Mouse (Mus musculus): ENCODE results near the gene Apol9b. TPM values are rescaled to one million over a fixed set of nuclear protein-coding genes. Genes with fewer than 3 reads are reported as not detected.

Gene Apol9b
- polyA plus RNA-seq, 1 experiment from 2014 or later: not detected

- Histone ChIP-seq H3K27me3 (ENCODE audit: control insufficient read depth, insufficient read depth, low read length) (no peaks in the 10 kb centered on the region), H3K4me3 (ENCODE audit: low read depth, low read length) (no peak overlapping the region), H3K9ac (ENCODE audit: low read length) (no peak overlapping the region), H3K9me3 (ENCODE audit: control insufficient read depth, low read length) (no peaks in the 10 kb centered on the region), H3K27ac (replicated peaks; ENCODE audit: low read depth, low read length) (no peak overlapping the region), H3K4me2 (ENCODE audit: low read depth, severe bottlenecking) (no peak overlapping the region), H3K4me1 (ENCODE audit: control insufficient read depth, insufficient read depth, low read length) (no peaks in the 10 kb centered on the region), H3K36me3 (ENCODE audit: control insufficient read depth, insufficient read depth, low read length) (peaks cover 33% of the 10 kb centered on the region; the same call in 1 of the 2 replicates)
- DNase-seq (ENCODE audit: low spot score) (no peak), ATAC-seq (ENCODE audit: insufficient number of reproducible peaks, low FRiP score, low TSS enrichment, low read depth) (no peak)
- WGBS: 91% methylated on average over 16 of the region's 16 CpGs
Observed at GRCm38 (mm10) chr15:77763050-77763449, 34.2 kb downstream of the Apol9b start.

GRCm38 (mm10) chr15:77763702-77764101 is 34.9 kb downstream of the Apol9b start:
- Histone ChIP-seq H3K9me3 (ENCODE audit: control insufficient read depth, low read length) (no peaks in the 10 kb centered on the region), H3K27ac (replicated peaks; ENCODE audit: low read depth, low read length) (no peak overlapping the region), H3K9ac (ENCODE audit: low read length) (no peak overlapping the region), H3K4me1 (ENCODE audit: control insufficient read depth, insufficient read depth, low read length) (no peaks in the 10 kb centered on the region), H3K4me2 (ENCODE audit: low read depth, severe bottlenecking) (no peak overlapping the region), H3K36me3 (ENCODE audit: control insufficient read depth, insufficient read depth, low read length) (peaks cover 34% of the 10 kb centered on the region; the same call in 1 of the 2 replicates), H3K4me3 (ENCODE audit: low read depth, low read length) (no peak overlapping the region), H3K27me3 (ENCODE audit: control insufficient read depth, insufficient read depth, low read length) (no peaks in the 10 kb centered on the region)
- DNase-seq (ENCODE audit: low spot score): no peak
- whole genome bisulfite sequencing: 95% methylated on average over 11 of the region's 11 CpGs
- ATAC-seq (ENCODE audit: insufficient number of reproducible peaks, low FRiP score, low TSS enrichment, low read depth): no peak

DNA sequence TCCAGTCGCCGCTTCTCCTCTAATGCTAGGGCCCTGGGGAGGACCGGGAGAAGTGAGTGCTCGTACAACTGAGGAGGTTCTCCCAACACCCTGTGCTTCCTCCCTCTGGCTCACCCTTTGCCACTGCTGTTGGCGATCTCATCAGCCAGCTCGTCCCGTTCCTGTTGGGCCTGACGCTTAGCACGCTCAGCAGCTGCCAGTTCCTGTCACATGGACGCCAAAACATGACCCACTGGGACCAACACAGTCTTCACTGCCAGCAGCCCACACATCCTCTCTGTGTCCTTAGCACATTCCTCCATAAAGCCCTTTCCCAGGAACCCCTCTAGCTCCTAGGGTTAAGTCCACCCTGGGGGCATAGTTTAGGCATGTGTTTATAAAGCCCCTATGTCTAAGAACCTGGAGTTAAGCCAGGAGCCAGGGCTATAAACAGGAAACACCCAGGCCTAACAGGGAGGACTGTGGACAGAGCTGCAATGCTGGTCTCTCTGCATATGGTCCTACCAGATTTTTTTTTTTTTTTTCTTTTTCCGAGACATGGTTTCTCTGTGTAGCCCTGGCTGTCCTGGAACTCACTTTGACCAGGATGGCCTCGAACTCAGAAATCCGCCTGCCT is 35.7 kb downstream of the Apol9b start:
- H3K9me3 ChIP-seq (ENCODE audit: control insufficient read depth, low read length): no peaks in the 10 kb centered on the region
- ATAC-seq (ENCODE audit: insufficient number of reproducible peaks, low FRiP score, low TSS enrichment, low read depth) (no peak), DNase-seq (ENCODE audit: low spot score) (no peak)
- H3K36me3 ChIP-seq (ENCODE audit: control insufficient read depth, insufficient read depth, low read length): peaks cover 42% of the 10 kb centered on the region
- H3K4me1 ChIP-seq (ENCODE audit: control insufficient read depth, insufficient read depth, low read length): no peaks in the 10 kb centered on the region
- WGBS: 89% methylated on average over 13 of the region's 13 CpGs
- H3K4me2 ChIP-seq (ENCODE audit: low read depth, severe bottlenecking): no peak overlapping the region
- no peaks in the 10 kb centered on the region for H3K27me3 ChIP-seq (ENCODE audit: control insufficient read depth, insufficient read depth, low read length)
- no peak overlapping the region for H3K27ac ChIP-seq (replicated peaks; ENCODE audit: low read depth, low read length)
- no peak overlapping the region for H3K4me3 ChIP-seq (ENCODE audit: low read depth, low read length)
- no peak overlapping the region for H3K9ac ChIP-seq (ENCODE audit: low read length)

DNA sequence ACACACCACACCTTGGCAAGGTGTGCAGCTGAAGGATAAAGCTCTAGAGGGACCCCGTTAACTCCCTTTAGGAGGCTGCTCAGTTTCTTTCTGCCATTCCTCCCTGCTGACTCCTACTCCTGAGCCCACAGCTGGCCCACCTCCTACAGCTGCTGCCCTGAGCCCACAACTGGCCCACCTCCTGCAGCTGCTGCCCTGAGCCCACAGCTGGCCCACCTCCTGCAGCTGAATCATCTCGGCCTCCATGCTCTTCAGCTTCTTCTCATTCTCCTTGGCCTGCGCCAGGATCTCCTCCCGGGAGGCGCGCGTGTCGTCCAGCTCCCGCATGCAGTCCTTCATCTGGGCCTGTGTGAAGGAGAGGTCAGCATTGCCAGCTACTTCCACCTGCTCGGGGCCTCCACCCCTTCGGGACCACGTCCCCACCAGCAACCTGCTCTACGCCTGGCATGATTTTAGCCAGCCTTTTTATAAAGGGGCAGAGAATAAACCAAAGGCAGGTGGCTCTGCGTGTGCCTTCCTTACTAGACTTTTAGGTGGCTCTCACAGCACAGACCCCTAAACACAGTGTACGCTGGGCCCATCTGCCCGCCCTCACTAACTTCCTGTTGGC is 36.8 kb downstream of the Apol9b start:
- no peak overlapping the region for H3K9ac ChIP-seq (ENCODE audit: low read length)
- DNase-seq (ENCODE audit: low spot score) (no peak), ATAC-seq (ENCODE audit: insufficient number of reproducible peaks, low FRiP score, low TSS enrichment, low read depth) (no peak)
- no peaks in the 10 kb centered on the region for H3K9me3 ChIP-seq (ENCODE audit: control insufficient read depth, low read length)
- no peaks in the 10 kb centered on the region for H3K27me3 ChIP-seq (ENCODE audit: control insufficient read depth, insufficient read depth, low read length)
- no peak overlapping the region for H3K4me2 ChIP-seq (ENCODE audit: low read depth, severe bottlenecking)
- no peaks in the 10 kb centered on the region for H3K4me1 ChIP-seq (ENCODE audit: control insufficient read depth, insufficient read depth, low read length)
- H3K27ac ChIP-seq (replicated peaks; ENCODE audit: low read depth, low read length): no peak overlapping the region
- H3K4me3 ChIP-seq (ENCODE audit: low read depth, low read length): no peak overlapping the region
- H3K36me3 ChIP-seq (ENCODE audit: control insufficient read depth, insufficient read depth, low read length): peaks cover 46% of the 10 kb centered on the region
- WGBS: 94% methylated on average over 16 of the region's 16 CpGs

- Histone ChIP-seq H3K36me3 (ENCODE audit: control insufficient read depth, insufficient read depth, low read length) (peaks cover 49% of the 10 kb centered on the region), H3K4me2 (ENCODE audit: low read depth, severe bottlenecking) (no peak overlapping the region), H3K27me3 (ENCODE audit: control insufficient read depth, insufficient read depth, low read length) (no peaks in the 10 kb centered on the region), H3K27ac (replicated peaks; ENCODE audit: low read depth, low read length) (no peak overlapping the region), H3K9ac (ENCODE audit: low read length) (no peak overlapping the region), H3K4me1 (ENCODE audit: control insufficient read depth, insufficient read depth, low read length) (no peaks in the 10 kb centered on the region), H3K9me3 (ENCODE audit: control insufficient read depth, low read length) (no peaks in the 10 kb centered on the region), H3K4me3 (ENCODE audit: low read depth, low read length) (no peak overlapping the region)
- DNase-seq (ENCODE audit: low spot score): no peak
- WGBS: 90% methylated on average over 11 of the region's 11 CpGs
- no peak for ATAC-seq (ENCODE audit: insufficient number of reproducible peaks, low FRiP score, low TSS enrichment, low read depth)
Observed at GRCm38 (mm10) chr15:77766981-77767380, 38.1 kb downstream of the Apol9b start.

DNA sequence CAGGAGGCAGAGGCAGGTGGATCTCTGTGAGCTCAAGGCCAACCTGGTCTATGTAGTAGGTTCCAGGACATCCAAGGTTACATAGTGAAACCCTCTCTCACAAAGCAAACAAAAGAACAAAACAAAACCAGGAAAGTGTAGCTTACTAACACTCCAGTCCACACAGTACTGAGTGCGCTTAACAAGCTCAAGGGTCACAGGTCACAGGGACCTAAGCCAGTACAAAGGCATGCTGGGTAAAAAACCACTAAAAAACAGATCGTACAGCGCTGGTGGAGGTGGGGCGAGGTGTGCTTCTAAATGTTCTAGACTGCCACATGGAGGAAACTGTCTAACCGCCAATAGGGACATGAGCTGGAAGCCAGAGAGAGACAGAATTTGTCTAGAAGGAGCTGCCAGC is 41.5 kb downstream of the Apol9b start:
- H3K27ac ChIP-seq (replicated peaks; ENCODE audit: low read depth, low read length): no peak overlapping the region
- no peak for ATAC-seq (ENCODE audit: insufficient number of reproducible peaks, low FRiP score, low TSS enrichment, low read depth)
- DNase-seq (ENCODE audit: low spot score): no peak
- no peak overlapping the region for H3K4me3 ChIP-seq (ENCODE audit: low read depth, low read length)
- H3K36me3 ChIP-seq (ENCODE audit: control insufficient read depth, insufficient read depth, low read length): peaks cover 57% of the 10 kb centered on the region
- H3K4me1 ChIP-seq (ENCODE audit: control insufficient read depth, insufficient read depth, low read length): no peaks in the 10 kb centered on the region
- H3K4me2 ChIP-seq (ENCODE audit: low read depth, severe bottlenecking): no peak overlapping the region
- H3K27me3 ChIP-seq (ENCODE audit: control insufficient read depth, insufficient read depth, low read length): no peaks in the 10 kb centered on the region
- no peaks in the 10 kb centered on the region for H3K9me3 ChIP-seq (ENCODE audit: control insufficient read depth, low read length)
- H3K9ac ChIP-seq (ENCODE audit: low read length): no peak overlapping the region
- WGBS: 94% methylated on average over 5 of the region's 5 CpGs

DNA sequence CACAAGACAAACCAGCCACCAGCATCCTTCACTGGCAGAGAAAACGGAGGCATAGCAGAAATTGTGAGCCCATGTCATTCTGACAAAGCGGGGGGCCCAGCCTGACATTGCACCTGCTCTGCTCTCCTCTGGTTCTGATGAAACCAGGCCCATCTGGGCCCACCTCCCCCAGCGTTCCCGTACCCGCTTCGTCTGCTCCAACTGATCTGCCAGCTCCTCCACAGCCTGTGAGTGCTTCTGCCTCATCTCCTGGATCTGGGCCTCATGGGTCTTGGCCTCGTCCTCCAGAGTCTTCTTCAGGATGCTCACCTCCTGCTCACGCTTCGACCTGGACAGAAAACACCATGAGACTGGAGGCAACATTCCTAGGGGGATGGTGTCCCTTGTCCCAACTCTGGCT is 42.1 kb downstream of the Apol9b start:
- DNase-seq (ENCODE audit: low spot score) (no peak), ATAC-seq (ENCODE audit: insufficient number of reproducible peaks, low FRiP score, low TSS enrichment, low read depth) (no peak)
- Histone ChIP-seq H3K27me3 (ENCODE audit: control insufficient read depth, insufficient read depth, low read length) (no peaks in the 10 kb centered on the region), H3K4me1 (ENCODE audit: control insufficient read depth, insufficient read depth, low read length) (no peaks in the 10 kb centered on the region), H3K4me3 (ENCODE audit: low read depth, low read length) (no peak overlapping the region), H3K4me2 (ENCODE audit: low read depth, severe bottlenecking) (no peak overlapping the region), H3K9ac (ENCODE audit: low read length) (no peak overlapping the region), H3K9me3 (ENCODE audit: control insufficient read depth, low read length) (no peaks in the 10 kb centered on the region), H3K27ac (replicated peaks; ENCODE audit: low read depth, low read length) (no peak overlapping the region), H3K36me3 (ENCODE audit: control insufficient read depth, insufficient read depth, low read length) (peaks cover 62% of the 10 kb centered on the region)
- 90% methylated on average over 9 of the region's 9 CpGs for WGBS

- no peak for DNase-seq (ENCODE audit: low spot score)
- Histone ChIP-seq H3K27ac (replicated peaks; ENCODE audit: low read depth, low read length) (no peak overlapping the region), H3K4me1 (ENCODE audit: control insufficient read depth, insufficient read depth, low read length) (no peaks in the 10 kb centered on the region), H3K27me3 (ENCODE audit: control insufficient read depth, insufficient read depth, low read length) (no peaks in the 10 kb centered on the region), H3K9me3 (ENCODE audit: control insufficient read depth, low read length) (no peaks in the 10 kb centered on the region), H3K4me3 (ENCODE audit: low read depth, low read length) (no peak overlapping the region), H3K9ac (ENCODE audit: low read length) (no peak overlapping the region), H3K4me2 (ENCODE audit: low read depth, severe bottlenecking) (no peak overlapping the region), H3K36me3 (ENCODE audit: control insufficient read depth, insufficient read depth, low read length) (peaks cover 60% of the 10 kb centered on the region)
- WGBS: 90% methylated on average over 19 of the region's 19 CpGs
- no peak for ATAC-seq (ENCODE audit: insufficient number of reproducible peaks, low FRiP score, low TSS enrichment, low read depth)
Observed at GRCm38 (mm10) chr15:77773099-77773915, 44.5 kb downstream of the Apol9b start.

Measured in limb, embryonic 11.5 days (tissue).